Mouse (Mus musculus): ENCODE measurements around the gene Myo6. TPM values are rescaled to one million over a fixed set of nuclear protein-coding genes. Genes with fewer than 3 reads are reported as not detected.

Gene Myo6
- polyA plus RNA-seq, 1 experiment from 2014 or later, result 11.0 TPM

GRCm38 (mm10) chr9:80188324-80188893, 23.6 kb downstream of the Myo6 start:
- no peaks in the 10 kb centered on the region for H3K9me3 ChIP-seq (ENCODE audit: control insufficient read depth, low read length)
- no peak for DNase-seq (ENCODE audit: low spot score)
- H3K36me3 ChIP-seq (ENCODE audit: control insufficient read depth, insufficient read depth, low read length), result no peaks in the 10 kb centered on the region
- peak; percentile 80 for ATAC-seq (replicated peaks; ENCODE audit: low FRiP score)
- H3K4me2 ChIP-seq (ENCODE audit: low read depth, low read length, severe bottlenecking), result no peak overlapping the region
- H3K4me1 ChIP-seq (replicated peaks; ENCODE audit: control insufficient read depth, insufficient read depth, low read length), result peaks cover 5% of the 10 kb centered on the region; the same call in 1 of the 2 replicates
- no peak overlapping the region for H3K4me3 ChIP-seq (ENCODE audit: low read depth, low read length)
- no peaks in the 10 kb centered on the region for H3K27me3 ChIP-seq (ENCODE audit: control insufficient read depth, insufficient read depth, low read length)
- H3K9ac ChIP-seq (ENCODE audit: low read length), result no peak overlapping the region
- WGBS, result 24% methylated on average over 5 of the region's 5 CpGs
- no peak overlapping the region for H3K27ac ChIP-seq (ENCODE audit: low read depth, low read length)

GRCm38 (mm10) chr9:80191240-80191639, 26.4 kb downstream of the Myo6 start:
- peaks cover 7% of the 10 kb centered on the region; the same call in 1 of the 2 replicates for H3K4me1 ChIP-seq (replicated peaks; ENCODE audit: control insufficient read depth, insufficient read depth, low read length)
- no peaks in the 10 kb centered on the region for H3K36me3 ChIP-seq (ENCODE audit: control insufficient read depth, insufficient read depth, low read length)
- H3K27me3 ChIP-seq (ENCODE audit: control insufficient read depth, insufficient read depth, low read length), result no peaks in the 10 kb centered on the region
- H3K9me3 ChIP-seq (ENCODE audit: control insufficient read depth, low read length), result no peaks in the 10 kb centered on the region
- ATAC-seq (replicated peaks; ENCODE audit: low FRiP score), result no peak
- no peak overlapping the region for H3K4me2 ChIP-seq (ENCODE audit: low read depth, low read length, severe bottlenecking)
- WGBS, result 79% methylated on average over 6 of the region's 6 CpGs
- DNase-seq (ENCODE audit: low spot score), result no peak
- H3K4me3 ChIP-seq (ENCODE audit: low read depth, low read length), result no peak overlapping the region
- H3K9ac ChIP-seq (ENCODE audit: low read length), result no peak overlapping the region
- no peak overlapping the region for H3K27ac ChIP-seq (ENCODE audit: low read depth, low read length)

- H3K27ac ChIP-seq (ENCODE audit: low read depth, low read length), result no peak overlapping the region
- H3K4me1 ChIP-seq (replicated peaks; ENCODE audit: control insufficient read depth, insufficient read depth, low read length), result peaks cover 12% of the 10 kb centered on the region; the same call in 1 of the 2 replicates
- H3K4me3 ChIP-seq (ENCODE audit: low read depth, low read length), result no peak overlapping the region
- 87% methylated on average over 10 of the region's 10 CpGs for WGBS
- H3K27me3 ChIP-seq (ENCODE audit: control insufficient read depth, insufficient read depth, low read length), result no peaks in the 10 kb centered on the region
- H3K36me3 ChIP-seq (ENCODE audit: control insufficient read depth, insufficient read depth, low read length), result no peaks in the 10 kb centered on the region
- no peak for ATAC-seq (replicated peaks; ENCODE audit: low FRiP score)
- no peak overlapping the region for H3K9ac ChIP-seq (ENCODE audit: low read length)
- no peak for DNase-seq (ENCODE audit: low spot score)
- H3K9me3 ChIP-seq (ENCODE audit: control insufficient read depth, low read length), result no peaks in the 10 kb centered on the region
- H3K4me2 ChIP-seq (ENCODE audit: low read depth, low read length, severe bottlenecking), result no peak overlapping the region
These were observed 27.5 kb downstream of the Myo6 start for GRCm38 (mm10) chr9:80192324-80192723.

- ATAC-seq (replicated peaks; ENCODE audit: low FRiP score) (no peak), DNase-seq (ENCODE audit: low spot score) (no peak)
- H3K36me3 ChIP-seq (ENCODE audit: control insufficient read depth, insufficient read depth, low read length), result no peaks in the 10 kb centered on the region
- no peak overlapping the region for H3K4me2 ChIP-seq (ENCODE audit: low read depth, low read length, severe bottlenecking)
- peaks cover 9% of the 10 kb centered on the region; the same call in 1 of the 2 replicates for H3K4me1 ChIP-seq (replicated peaks; ENCODE audit: control insufficient read depth, insufficient read depth, low read length)
- no peak overlapping the region for H3K27ac ChIP-seq (ENCODE audit: low read depth, low read length)
- no peaks in the 10 kb centered on the region for H3K27me3 ChIP-seq (ENCODE audit: control insufficient read depth, insufficient read depth, low read length)
- no peak overlapping the region for H3K9ac ChIP-seq (ENCODE audit: low read length)
- no peak overlapping the region for H3K4me3 ChIP-seq (ENCODE audit: low read depth, low read length)
- WGBS, result 73% methylated on average over 6 of the region's 6 CpGs
- no peaks in the 10 kb centered on the region for H3K9me3 ChIP-seq (ENCODE audit: control insufficient read depth, low read length)
These were observed 29.6 kb downstream of the Myo6 start for GRCm38 (mm10) chr9:80194446-80194845.

GRCm38 (mm10) chr9:80196161-80196560, 31.3 kb downstream of the Myo6 start:
- DNase-seq (ENCODE audit: low spot score), result no peak
- H3K9ac ChIP-seq (ENCODE audit: low read length), result no peak overlapping the region
- peaks cover 9% of the 10 kb centered on the region; the same call in 1 of the 2 replicates for H3K4me1 ChIP-seq (replicated peaks; ENCODE audit: control insufficient read depth, insufficient read depth, low read length)
- no peak overlapping the region for H3K4me3 ChIP-seq (ENCODE audit: low read depth, low read length)
- no peak overlapping the region for H3K4me2 ChIP-seq (ENCODE audit: low read depth, low read length, severe bottlenecking)
- H3K27me3 ChIP-seq (ENCODE audit: control insufficient read depth, insufficient read depth, low read length), result no peaks in the 10 kb centered on the region
- no peaks in the 10 kb centered on the region for H3K9me3 ChIP-seq (ENCODE audit: control insufficient read depth, low read length)
- H3K27ac ChIP-seq (ENCODE audit: low read depth, low read length), result no peak overlapping the region
- 62% methylated on average over 3 of the region's 3 CpGs for WGBS
- no peak for ATAC-seq (replicated peaks; ENCODE audit: low FRiP score)
- no peaks in the 10 kb centered on the region for H3K36me3 ChIP-seq (ENCODE audit: control insufficient read depth, insufficient read depth, low read length)

GRCm38 (mm10) chr9:80197233-80197632, 32.4 kb downstream of the Myo6 start:
- Histone ChIP-seq H3K36me3 (ENCODE audit: control insufficient read depth, insufficient read depth, low read length) (no peaks in the 10 kb centered on the region), H3K27ac (ENCODE audit: low read depth, low read length) (no peak overlapping the region), H3K27me3 (ENCODE audit: control insufficient read depth, insufficient read depth, low read length) (no peaks in the 10 kb centered on the region), H3K4me1 (replicated peaks; ENCODE audit: control insufficient read depth, insufficient read depth, low read length) (peaks cover 12% of the 10 kb centered on the region; the same call in 1 of the 2 replicates), H3K4me2 (ENCODE audit: low read depth, low read length, severe bottlenecking) (no peak overlapping the region), H3K9me3 (ENCODE audit: control insufficient read depth, low read length) (no peaks in the 10 kb centered on the region), H3K9ac (ENCODE audit: low read length) (no peak overlapping the region), H3K4me3 (ENCODE audit: low read depth, low read length) (no peak overlapping the region)
- DNase-seq (ENCODE audit: low spot score) (no peak), ATAC-seq (replicated peaks; ENCODE audit: low FRiP score) (peak; percentile 54)
- 36% methylated on average over 6 of the region's 6 CpGs for WGBS

GRCm38 (mm10) chr9:80200855-80201254, 36.0 kb downstream of the Myo6 start:
- DNase-seq (ENCODE audit: low spot score), result no peak
- Histone ChIP-seq H3K4me1 (replicated peaks; ENCODE audit: control insufficient read depth, insufficient read depth, low read length) (peaks cover 9% of the 10 kb centered on the region; the same call in 1 of the 2 replicates), H3K27ac (ENCODE audit: low read depth, low read length) (no peak overlapping the region), H3K4me3 (ENCODE audit: low read depth, low read length) (no peak overlapping the region), H3K9ac (ENCODE audit: low read length) (no peak overlapping the region; the same call in 1 of the 2 replicates), H3K9me3 (ENCODE audit: control insufficient read depth, low read length) (no peaks in the 10 kb centered on the region), H3K36me3 (ENCODE audit: control insufficient read depth, insufficient read depth, low read length) (no peaks in the 10 kb centered on the region), H3K27me3 (ENCODE audit: control insufficient read depth, insufficient read depth, low read length) (no peaks in the 10 kb centered on the region), H3K4me2 (ENCODE audit: low read depth, low read length, severe bottlenecking) (no peak overlapping the region)
- 0 out of 2 replicates have a peak, but pooled peaks have one; percentile 18 for ATAC-seq (replicated peaks; ENCODE audit: low FRiP score)
- 55% methylated on average over 6 of the region's 6 CpGs for WGBS

- 86% methylated on average over 14 of the region's 14 CpGs for WGBS
- no peaks in the 10 kb centered on the region for H3K36me3 ChIP-seq (ENCODE audit: control insufficient read depth, insufficient read depth, low read length)
- H3K9ac ChIP-seq (ENCODE audit: low read length), result no peak overlapping the region
- H3K9me3 ChIP-seq (ENCODE audit: control insufficient read depth, low read length), result no peaks in the 10 kb centered on the region
- no peaks in the 10 kb centered on the region for H3K27me3 ChIP-seq (ENCODE audit: control insufficient read depth, insufficient read depth, low read length)
- H3K4me1 ChIP-seq (replicated peaks; ENCODE audit: control insufficient read depth, insufficient read depth, low read length), result peaks cover 3% of the 10 kb centered on the region; the same call in 1 of the 2 replicates
- no peak for DNase-seq (ENCODE audit: low spot score)
- no peak overlapping the region for H3K4me2 ChIP-seq (ENCODE audit: low read depth, low read length, severe bottlenecking)
- H3K4me3 ChIP-seq (ENCODE audit: low read depth, low read length), result no peak overlapping the region
- no peak overlapping the region for H3K27ac ChIP-seq (ENCODE audit: low read depth, low read length)
- ATAC-seq (replicated peaks; ENCODE audit: low FRiP score), result no peak
These were observed 37.7 kb downstream of the Myo6 start for GRCm38 (mm10) chr9:80202374-80203060.
